Mouse (Mus musculus) cerebellum, adult 9-10 months (tissue): ENCODE results near the gene Dvl2.
A peak's percentile ranks its signal among the peaks of the same experiment; 100 is the strongest.

ENCODE experiments used
- DNase-seq: peaks from one replicate; pipeline ENCODE4 v3.0.0; 2022

Dvl2 gene

GRCm38 (mm10) chr11:70029829-70030550 is 29.6 kb downstream of the Dvl2 start:
- DNase-seq, result no peak

DNA sequence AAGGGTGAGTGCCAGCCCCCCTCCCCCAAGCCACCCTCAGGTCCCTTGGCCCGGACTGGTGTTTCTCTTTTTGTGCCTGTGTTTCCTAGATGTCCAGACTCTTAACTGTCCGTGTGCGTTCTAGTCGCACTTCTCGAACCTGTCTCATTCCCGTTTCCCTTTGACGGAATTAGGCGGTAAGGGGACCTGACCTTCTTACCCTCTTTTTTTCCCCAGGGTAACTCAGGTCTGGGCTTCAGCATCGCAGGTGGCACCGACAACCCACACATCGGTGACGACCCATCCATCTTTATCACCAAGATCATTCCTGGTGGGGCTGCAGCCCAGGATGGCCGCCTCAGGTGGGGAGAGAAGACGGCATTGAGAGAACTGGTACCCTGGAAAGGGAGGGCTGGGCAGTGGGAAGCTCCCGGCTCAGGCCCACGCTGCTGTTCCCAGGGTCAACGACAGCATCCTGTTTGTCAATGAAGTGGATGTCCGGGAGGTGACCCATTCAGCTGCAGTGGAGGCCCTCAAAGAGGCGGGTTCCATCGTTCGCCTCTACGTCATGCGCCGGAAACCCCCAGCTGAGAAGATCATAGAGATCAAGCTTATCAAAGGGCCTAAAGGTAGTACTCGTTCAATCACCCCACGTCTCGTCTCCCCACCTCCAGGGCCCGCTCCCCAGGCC is 30.4 kb downstream of the Dvl2 start:
- DNase-seq, result no peak

GRCm38 (mm10) chr11:70031321-70031670 is 30.9 kb downstream of the Dvl2 start:
- no peak for DNase-seq

DNA sequence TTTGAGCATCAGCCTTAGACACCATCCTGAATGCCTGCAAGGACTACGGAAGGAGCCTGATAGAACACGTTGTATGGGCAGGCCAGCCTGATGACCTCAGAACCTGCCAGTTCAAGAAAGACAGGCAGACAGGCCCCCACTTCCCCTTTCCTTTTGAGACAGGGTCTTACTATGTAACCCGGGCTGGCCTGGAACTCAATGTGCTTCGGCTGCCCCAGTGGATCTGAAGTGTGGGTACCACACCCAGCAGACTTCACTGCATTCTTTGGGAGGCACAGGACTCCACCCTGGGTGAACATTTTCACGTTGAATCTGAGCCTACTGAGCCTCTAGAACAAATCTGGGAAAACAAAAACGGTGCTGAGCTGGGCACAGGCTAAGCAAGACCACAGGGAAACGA is 37.8 kb downstream of the Dvl2 start:
- no peak for DNase-seq

DNA sequence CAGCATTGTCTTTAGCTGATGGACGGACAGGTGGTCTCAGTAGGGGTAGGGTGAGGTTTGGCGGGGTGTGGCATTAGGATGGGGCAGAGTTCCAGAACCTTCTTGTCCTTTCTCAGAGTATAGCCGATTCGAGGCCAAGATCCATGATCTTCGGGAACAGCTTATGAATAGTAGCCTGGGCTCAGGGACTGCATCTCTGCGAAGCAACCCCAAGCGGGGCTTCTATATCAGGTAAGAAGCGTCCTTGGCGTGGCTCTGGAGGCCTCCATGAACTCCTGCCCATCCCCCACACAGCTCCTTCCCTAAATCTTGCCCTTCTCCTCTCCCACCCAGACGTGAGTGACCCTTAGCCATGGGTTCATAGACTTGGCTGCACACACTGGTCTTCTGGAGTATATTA is 39.2 kb downstream of the Dvl2 start:
- DNase-seq, result no peak

DNA sequence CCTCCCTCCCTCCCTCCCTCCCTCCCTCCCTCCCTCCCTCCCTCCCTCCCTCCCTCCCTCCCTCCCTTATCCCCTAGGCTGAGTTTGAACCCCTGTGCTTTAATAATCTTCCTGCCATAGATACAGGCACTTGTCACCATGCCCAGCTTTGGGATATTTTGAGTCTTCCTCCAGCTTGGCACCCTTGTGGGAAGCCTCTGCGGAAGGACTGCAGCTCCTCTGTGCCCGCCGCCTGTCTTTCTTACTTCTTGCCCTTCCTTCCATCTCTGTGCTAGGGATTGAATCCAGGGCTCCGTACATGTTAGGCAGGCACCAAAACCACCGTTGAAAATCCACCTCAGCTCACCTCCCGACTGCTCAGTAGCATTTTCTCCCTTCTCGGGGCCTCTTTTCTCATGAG is 39.8 kb downstream of the Dvl2 start:
- no peak for DNase-seq

- DNase-seq, result no peak
Observed at GRCm38 (mm10) chr11:70042309-70043085, 42.1 kb downstream of the Dvl2 start.

DNA sequence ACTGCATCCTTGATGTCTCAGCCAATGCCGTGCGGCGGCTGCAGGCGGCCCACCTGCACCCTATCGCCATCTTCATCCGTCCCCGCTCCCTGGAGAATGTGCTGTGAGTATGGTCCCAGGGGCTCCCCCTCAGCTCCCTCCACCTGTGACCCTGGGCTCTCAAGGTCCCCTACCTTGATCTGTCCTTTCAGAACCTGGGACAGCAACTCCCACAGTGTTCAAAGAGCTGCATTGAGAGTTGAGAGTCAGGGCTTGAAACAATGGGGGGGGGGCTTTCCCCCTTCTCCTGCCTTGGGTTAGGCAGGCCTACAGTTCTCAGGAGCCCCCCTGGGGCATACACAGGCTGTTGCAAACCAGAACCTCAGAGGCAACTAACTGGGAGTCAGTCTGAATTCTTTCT is 43.3 kb downstream of the Dvl2 start:
- no peak for DNase-seq

- no peak for DNase-seq
Observed at GRCm38 (mm10) chr11:70045435-70045834, 45.0 kb downstream of the Dvl2 start.

DNA sequence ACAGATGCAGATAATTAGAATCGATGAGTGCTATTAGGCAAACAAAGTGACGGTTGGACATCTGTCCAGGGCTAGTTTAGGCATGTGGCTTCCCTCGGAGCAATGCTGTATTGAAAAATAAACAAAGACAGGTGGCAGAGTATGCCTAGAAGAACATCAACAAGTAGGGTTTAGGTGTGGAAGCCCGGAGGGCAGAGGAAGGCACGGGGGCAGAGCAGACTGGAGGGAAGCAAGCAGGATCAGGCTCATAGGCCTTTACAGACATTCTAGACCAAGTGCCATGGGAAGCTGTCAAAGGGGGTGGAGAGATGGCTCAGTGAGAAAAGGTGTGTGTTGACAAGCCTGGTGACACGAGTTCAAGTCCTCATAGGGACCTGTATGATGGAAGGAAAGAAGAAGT is 49.0 kb downstream of the Dvl2 start:
- DNase-seq, result peak; percentile 14

GRCm38 (mm10) chr11:70049816-70050215 is 49.4 kb downstream of the Dvl2 start:
- peak; percentile 30 for DNase-seq

DNA sequence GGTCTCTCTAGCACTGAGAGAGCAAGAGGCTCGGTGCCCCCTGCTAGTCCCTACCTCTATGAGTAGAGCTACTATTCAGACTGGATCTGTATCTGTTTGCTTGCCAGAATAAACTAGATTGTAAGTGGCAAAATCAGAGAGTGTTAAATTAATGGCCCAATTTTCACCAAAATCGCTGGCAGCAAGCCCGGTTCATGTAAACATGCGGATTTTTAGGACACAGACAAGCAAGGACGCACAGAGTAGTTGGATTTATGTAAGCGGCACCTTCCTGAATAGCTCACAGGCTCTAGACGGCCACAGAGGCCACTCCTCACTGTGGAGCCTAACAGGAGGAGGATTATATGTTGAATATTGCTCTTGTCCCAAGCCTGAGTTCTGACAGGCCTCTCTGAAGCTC is 52.8 kb downstream of the Dvl2 start:
- DNase-seq, result no peak

DNA sequence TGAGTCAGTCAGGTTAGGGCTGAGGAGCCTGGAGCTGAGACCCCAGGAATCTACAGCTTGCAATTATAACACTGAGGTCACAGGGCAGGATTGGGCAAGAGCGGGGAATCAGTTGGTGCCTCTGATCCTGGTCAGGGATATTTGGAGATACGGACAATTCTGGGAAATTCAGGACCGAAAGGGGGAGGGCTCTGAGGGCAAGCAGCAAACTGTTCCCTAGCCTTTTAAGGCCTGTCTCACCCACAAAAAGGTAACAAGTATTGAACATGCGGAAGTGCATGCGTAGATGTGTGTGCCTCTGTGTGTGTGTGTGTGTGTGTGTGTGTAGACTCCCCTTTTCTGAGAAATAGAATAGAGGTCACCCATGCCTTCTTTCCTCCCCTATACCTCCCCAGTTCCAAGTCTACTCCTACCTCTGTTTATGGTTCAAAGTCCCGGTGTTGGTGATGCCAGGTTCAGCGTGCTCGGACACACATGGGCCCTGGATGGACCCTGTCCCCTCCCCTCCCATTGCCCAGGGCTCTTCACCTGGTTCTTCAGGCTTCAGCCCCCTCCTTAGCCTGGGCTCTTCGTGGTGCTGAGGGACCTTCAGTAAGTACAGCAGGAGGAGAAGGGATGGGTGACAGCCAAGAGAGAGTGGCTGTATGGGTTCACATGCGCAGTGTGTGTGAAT is 53.6 kb downstream of the Dvl2 start, which contains the start of gene Asgr1:
Gene Asgr1, plus strand, starts transcription at position 188 of the 673 bp plus-strand sequence.
- DNase-seq, result no peak

DNA sequence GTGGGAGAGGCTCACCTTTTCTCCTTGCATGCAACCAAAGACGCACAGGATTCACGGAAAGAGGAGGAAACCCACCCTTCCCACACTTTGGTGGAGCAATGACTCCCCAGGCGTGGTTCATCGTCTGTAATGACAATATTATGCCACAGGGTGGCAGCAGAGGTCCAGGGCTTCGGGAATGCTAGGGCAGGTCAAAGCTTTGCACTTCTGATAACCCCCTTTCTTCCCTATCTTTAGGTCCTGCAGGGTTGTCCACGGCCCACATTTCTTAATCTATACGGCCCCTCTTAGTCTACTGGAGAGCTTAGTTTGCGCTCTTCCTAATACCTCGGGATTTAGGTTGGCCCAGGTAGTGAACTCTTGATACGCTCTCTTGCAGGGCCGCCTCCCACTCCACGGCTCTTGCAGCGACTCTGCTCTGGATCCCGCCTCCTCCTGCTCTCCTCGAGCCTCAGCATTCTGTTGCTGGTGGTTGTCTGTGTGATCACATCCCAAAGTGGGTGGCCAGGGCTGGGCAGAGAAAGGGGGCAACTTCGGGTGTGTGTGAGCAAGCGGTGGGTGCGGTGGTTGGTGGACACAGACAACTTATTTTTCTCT is 55.3 kb downstream of the Dvl2 start:
- peak; percentile 77 for DNase-seq

GRCm38 (mm10) chr11:70057805-70058204 is 57.4 kb downstream of the Dvl2 start:
- no peak for DNase-seq

- no peak for DNase-seq
Observed at GRCm38 (mm10) chr11:70059930-70060329, 59.5 kb downstream of the Dvl2 start.
